In the genomic region with DNA sequence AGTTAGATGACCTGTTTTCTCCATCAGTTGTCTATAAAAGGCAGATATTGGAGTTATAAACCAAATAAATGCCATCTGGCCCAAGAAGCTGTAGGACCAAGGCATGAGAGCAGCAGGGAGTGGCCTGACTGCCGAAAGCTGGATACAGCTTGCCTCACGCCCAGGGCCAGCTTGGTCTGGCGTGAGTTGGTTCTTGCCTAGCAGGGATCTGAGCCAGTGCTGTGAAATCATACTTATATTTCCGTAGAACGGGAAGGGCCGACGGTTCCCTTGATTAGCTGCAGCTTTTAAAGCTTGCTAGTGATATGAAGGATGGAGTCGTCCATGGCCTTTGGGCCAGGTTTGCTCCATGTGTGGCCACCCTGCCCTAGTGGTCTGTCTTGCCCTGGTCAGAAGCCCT, we compare ENCODE assay signal across 19 mouse cellular contexts. TPM values are rescaled to one million over a fixed set of nuclear protein-coding genes. Genes with fewer than 3 reads are reported as not detected.
DNase-seq lines count a peak whose midpoint lies in the region; ATAC-seq and TF ChIP-seq lines count a peak whose summit lies in the region.
"Had no signal": no experiment of that assay in that cellular context is flagged by ENCODE, and none has a peak within 500 bp of the region (broad histone marks: within the 10 kb centered on the region; RNA-seq: fewer than 3 reads in every experiment).

No protein-coding gene starts in this region.

- no peaks in the 10 kb centered on the region for H3K9me3 ChIP-seq in lung, embryonic 14.5 days (ENCODE audit: low read depth, low read length)
- no peaks in the 10 kb centered on the region for H3K9me3 ChIP-seq in limb, embryonic 14.5 days (ENCODE audit: control insufficient read depth, low read length)
- H3K9me3 ChIP-seq: embryonic facial prominence, embryonic 15.5 days; heart, embryonic 12.5 days; hindbrain, embryonic 12.5 days; midbrain, embryonic 13.5 days; neural tube, embryonic 12.5 days had no signal

- H3K4me2 ChIP-seq in lung, embryonic 14.5 days: no peak overlapping the region
- no peak overlapping the region; the same call in 1 of the 2 replicates for H3K4me2 ChIP-seq in limb, embryonic 14.5 days (replicated peaks; ENCODE audit: low read depth, low read length, severe bottlenecking)
- H3K4me2 ChIP-seq: embryonic facial prominence, embryonic 15.5 days; heart, embryonic 12.5 days; hindbrain, embryonic 12.5 days; midbrain, embryonic 13.5 days; neural tube, embryonic 12.5 days had no signal

- no peak for DNase-seq in cerebellum, postnatal 4 days (ENCODE audit: low spot score in 2 of 2)
- peak; percentile 19 for DNase-seq in lung, embryonic 14.5 days
- DNase-seq in lung, postnatal 36 days: no peak
- peak; percentile 56 to 63 for DNase-seq in cerebellum, postnatal 10 days
- DNase-seq in limb, embryonic 14.5 days (ENCODE audit: low spot score): peak; percentile 42
- no peak for DNase-seq in thymus, adult 18-20 months
- no peak for DNase-seq in T-cell, adult 2 months (ENCODE audit: low spot score)
- DNase-seq: heart, adult 11 months; right cerebral cortex, adult 18-20 months; thymus, adult 2 months had no signal

- H3K27me3 ChIP-seq in lung, embryonic 14.5 days (ENCODE audit: insufficient read depth, low read length): no peaks in the 10 kb centered on the region
- H3K27me3 ChIP-seq in limb, embryonic 14.5 days (ENCODE audit: control insufficient read depth, insufficient read depth, low read length): no peaks in the 10 kb centered on the region
- H3K27me3 ChIP-seq: embryonic facial prominence, embryonic 15.5 days; heart, embryonic 12.5 days; hindbrain, embryonic 12.5 days; midbrain, embryonic 13.5 days; neural tube, embryonic 12.5 days had no signal

- H3K27ac ChIP-seq in lung, embryonic 14.5 days (ENCODE audit: low read depth): no peak overlapping the region
- H3K27ac ChIP-seq in limb, embryonic 14.5 days (replicated peaks; ENCODE audit: low read depth, low read length): no peak overlapping the region
- H3K27ac ChIP-seq: embryonic facial prominence, embryonic 15.5 days; hindbrain, embryonic 12.5 days; layer of hippocampus, adult 2 months; liver, embryonic 14.5 days; midbrain, embryonic 13.5 days; neural tube, embryonic 12.5 days had no signal

- no peak for TF ChIP-seq POLR2A in limb, embryonic 14.5 days (IDR thresholded peaks at IDR 0.05; ENCODE audit: borderline replicate concordance, extremely low read depth, insufficient read depth, insufficient read length)

- no peak overlapping the region for H3K4me3 ChIP-seq in lung, embryonic 14.5 days (ENCODE audit: low read depth, low read length)
- no peak overlapping the region for H3K4me3 ChIP-seq in limb, embryonic 14.5 days (replicated peaks; ENCODE audit: low read length)
- H3K4me3 ChIP-seq: embryonic facial prominence, embryonic 15.5 days; heart, embryonic 12.5 days; hindbrain, embryonic 12.5 days; layer of hippocampus, adult 2 months; midbrain, embryonic 13.5 days; neural tube, embryonic 12.5 days had no signal

- 0 out of 2 replicates have a peak, but pooled peaks cover 2% of the 10 kb centered on the region for H3K4me1 ChIP-seq in lung, embryonic 14.5 days (ENCODE audit: insufficient read depth)
- peaks cover 28% of the 10 kb centered on the region for H3K4me1 ChIP-seq in limb, embryonic 14.5 days (ENCODE audit: control insufficient read depth, insufficient read depth, low read length)
- H3K4me1 ChIP-seq: neural tube, embryonic 12.5 days had no signal

- H3K9ac ChIP-seq in lung, embryonic 14.5 days: no peak overlapping the region
- no peak overlapping the region for H3K9ac ChIP-seq in limb, embryonic 14.5 days (ENCODE audit: low read depth, low read length, severe bottlenecking)
- H3K9ac ChIP-seq: embryonic facial prominence, embryonic 15.5 days; heart, embryonic 12.5 days; hindbrain, embryonic 12.5 days; liver, embryonic 14.5 days; midbrain, embryonic 13.5 days; neural tube, embryonic 12.5 days had no signal

- no peak for TF ChIP-seq CTCF in lung, embryonic 14.5 days (IDR thresholded peaks at IDR 0.05; ENCODE audit: low read depth)

- H3K36me3 ChIP-seq in lung, embryonic 14.5 days (ENCODE audit: insufficient read depth): no peaks in the 10 kb centered on the region
- H3K36me3 ChIP-seq in limb, embryonic 14.5 days (ENCODE audit: control insufficient read depth, insufficient read depth, low read length): no peaks in the 10 kb centered on the region
- H3K36me3 ChIP-seq: embryonic facial prominence, embryonic 15.5 days; G1E; heart, embryonic 12.5 days; hindbrain, embryonic 12.5 days; midbrain, embryonic 13.5 days; neural tube, embryonic 12.5 days had no signal

- WGBS in lung, embryonic 14.5 days: 65% methylated on average over 8 of the region's 8 CpGs
- WGBS in limb, embryonic 14.5 days: 25% methylated on average over 8 of the region's 8 CpGs

- ATAC-seq in cerebellum, adult (ENCODE audit: insufficient number of reproducible peaks, low FRiP score, low TSS enrichment): peak; percentile 84
- no peak for ATAC-seq in lung, embryonic 14.5 days (ENCODE audit: insufficient read depth)
- peak; percentile 44; the same call in 1 of the 2 replicates for ATAC-seq in limb, embryonic 14.5 days (ENCODE audit: low FRiP score, low read depth)
- ATAC-seq: midbrain, embryonic 13.5 days had no signal

RNA-seq across cellular contexts. Expression of a gene that starts 37.1 kb away (rescaled TPM):
- 37.0 and 43.2 TPM in 2 replicates for polyA plus RNA-seq in lung, embryonic 14.5 days (2014; fragmentation: Nextera tagmentation; extraction: Ambion mirVana)
- polyA plus RNA-seq in limb, embryonic 14.5 days (2012; rRNA removed): 25.5 and 27.8 TPM in 2 replicates
- polyA plus RNA-seq in limb, embryonic 14.5 days (2014; fragmentation: Nextera tagmentation; extraction: Ambion mirVana): 28.6 and 36.5 TPM in 2 replicates
- polyA plus RNA-seq: G1E had no signal

Comparison
In these comparisons a context has a peak if more than half of its experiments do, and no peak if none do; other contexts are left out.
1. DNase-seq: peak in lung, embryonic 14.5 days (single experiment), cerebellum, postnatal 10 days (2 of 2) and limb, embryonic 14.5 days (single experiment); none in cerebellum, postnatal 4 days (0 of 2), lung, postnatal 36 days (single experiment), thymus, adult 18-20 months (0 of 2) and T-cell, adult 2 months (single experiment).